Mouse (Mus musculus) testis, adult 2 months (tissue): ENCODE results near the gene Gtf3c5.

Source experiments
- CTCF ChIP-seq: fragments of 200-500 bp; IDR thresholded peaks from 2 replicates; pipeline ENCODE4 v1.5.1; 2012; ENCODE audit warnings: low read depth, mild to moderate bottlenecking, inconsistent platforms, low read length, moderate library complexity; ENCODE audit not compliant: control insufficient read depth, insufficient read depth, insufficient replicate concordance
- POLR2A ChIP-seq: fragments of 200-500 bp; IDR thresholded peaks from 2 replicates; pipeline ENCODE4 v1.6.1; 2012; ENCODE audit warnings: low read depth, mild to moderate bottlenecking, inconsistent platforms, low read length, moderate library complexity; ENCODE audit not compliant: control insufficient read depth

DNA sequence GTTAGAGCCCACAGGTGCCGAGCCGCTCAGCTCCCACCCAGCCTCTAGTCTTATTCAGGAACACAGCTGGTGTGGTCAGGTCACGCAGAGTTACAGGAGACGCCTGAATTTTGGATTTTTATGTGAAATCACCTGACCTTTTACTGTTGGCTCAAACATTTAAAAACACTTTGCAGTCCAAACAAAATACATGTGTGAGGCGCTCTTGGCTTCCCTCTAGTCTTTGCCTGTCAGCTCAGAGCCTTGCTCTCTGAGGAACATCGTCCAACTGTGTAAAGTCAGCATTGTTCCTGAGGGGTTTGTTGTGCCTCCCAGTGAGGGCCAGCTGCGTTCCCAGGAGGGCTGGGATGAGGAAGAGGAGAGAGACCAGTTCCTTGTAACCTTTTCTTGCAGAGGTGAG, 53.2 kb downstream of the Gtf3c5 start:
- TF ChIP-seq POLR2A = no peak
- TF ChIP-seq CTCF = no peak
